Mouse (Mus musculus) urinary bladder, adult 18-20 months (tissue): ENCODE data around the gene Ubxn11.

ENCODE experiments used
- DNase-seq, 2 experiments: peaks; one replicate each; pipeline ENCODE4 v3.0.0; 2022; ENCODE audit warnings: low spot score in 2 of 2, mixed read lengths in 2 of 2

Gene Ubxn11

DNA sequence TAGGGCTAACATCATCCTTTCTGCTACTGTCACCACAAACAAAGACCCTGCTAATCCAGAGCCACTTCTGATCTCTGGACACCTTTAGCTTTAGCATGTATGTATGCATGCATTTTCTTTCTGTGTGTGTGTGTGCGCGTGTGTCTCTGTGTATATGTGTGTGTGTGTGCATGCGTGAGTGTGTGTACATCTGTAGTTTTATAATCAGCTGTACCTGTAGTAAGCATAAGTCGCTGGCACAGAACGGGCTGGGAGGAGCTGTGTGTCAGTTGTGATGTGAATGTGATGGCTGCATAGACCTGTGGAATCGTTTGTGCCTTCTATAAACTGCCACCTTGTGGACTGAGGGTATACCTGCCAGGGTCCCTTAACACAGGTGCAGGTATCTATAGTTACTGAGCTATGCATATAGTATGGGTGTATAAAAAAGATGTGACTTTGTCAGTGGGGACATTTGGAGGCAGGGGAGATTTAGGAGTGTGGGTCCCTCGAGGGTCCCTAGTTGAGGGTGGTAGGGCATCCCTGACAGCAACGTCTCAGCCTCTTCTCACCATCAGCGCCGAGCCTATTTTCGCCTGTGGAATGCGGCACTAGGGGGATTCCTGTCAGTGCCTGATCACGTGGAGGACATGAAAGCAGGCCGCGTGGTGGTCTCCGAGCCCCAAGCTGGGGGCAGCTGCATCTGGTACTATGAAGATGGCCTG lies 11.7 kb upstream of the Ubxn11 start:
- no peak for DNase-seq

DNA sequence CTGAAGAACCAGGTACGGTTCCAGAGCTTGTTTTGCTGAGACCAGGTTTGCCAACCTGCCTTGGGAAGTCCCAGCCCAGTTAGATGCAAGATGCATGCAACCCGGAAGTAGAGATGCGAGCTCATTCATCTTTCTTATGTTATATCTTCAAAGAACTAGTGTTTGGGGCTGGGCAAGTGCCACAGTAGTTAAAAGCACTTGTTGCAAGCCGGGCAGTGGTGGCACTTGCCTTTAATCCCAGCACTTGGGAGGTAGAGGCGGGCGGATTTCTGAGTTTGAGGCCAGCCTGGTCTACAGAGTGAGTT lies 11.2 kb upstream of the Ubxn11 start:
- no peak for DNase-seq

DNA sequence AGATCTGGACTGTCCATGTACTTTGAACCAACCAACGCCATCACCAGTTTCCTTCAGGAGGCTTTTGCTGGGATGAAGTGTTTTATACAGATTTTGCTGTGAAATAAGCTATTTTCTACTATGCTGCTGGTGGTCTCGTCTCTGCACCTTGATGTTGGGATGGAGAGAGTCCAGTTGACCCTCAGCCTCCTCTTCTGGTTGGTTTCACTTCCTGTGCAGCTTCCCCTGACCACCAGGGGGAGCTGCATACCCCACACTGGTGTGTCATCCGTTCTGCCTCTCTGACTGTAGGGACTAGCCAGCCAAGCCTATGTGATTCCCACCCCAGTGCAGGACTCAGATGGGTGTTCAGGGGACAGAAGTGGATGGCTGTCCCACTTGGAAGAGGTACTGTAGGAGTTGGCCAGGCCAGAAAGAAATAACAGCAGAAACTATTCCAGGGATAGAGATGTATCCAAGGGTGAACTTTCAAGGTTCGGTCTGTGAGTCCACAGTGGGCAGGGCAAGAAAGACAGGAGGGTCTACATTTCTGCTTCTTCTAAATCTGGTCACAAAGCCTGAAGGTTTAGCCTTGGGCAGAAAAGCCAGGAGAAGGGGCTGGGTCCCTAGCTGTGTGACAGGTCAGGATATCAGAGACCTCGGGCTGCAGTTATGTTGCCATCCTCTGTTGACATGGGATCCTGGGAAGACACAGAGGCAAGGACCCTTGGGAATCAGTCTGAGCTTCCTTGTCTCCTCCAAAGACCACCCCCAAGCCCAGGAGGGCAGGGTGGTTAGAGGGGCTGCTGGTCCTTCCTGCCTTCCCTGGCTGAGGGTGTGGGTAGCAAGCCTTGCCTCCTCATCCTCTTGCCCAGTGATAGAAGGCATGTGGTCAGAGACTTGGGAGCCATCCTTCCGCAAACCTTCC lies 9.7 kb upstream of the Ubxn11 start:
- DNase-seq: no peak

DNA sequence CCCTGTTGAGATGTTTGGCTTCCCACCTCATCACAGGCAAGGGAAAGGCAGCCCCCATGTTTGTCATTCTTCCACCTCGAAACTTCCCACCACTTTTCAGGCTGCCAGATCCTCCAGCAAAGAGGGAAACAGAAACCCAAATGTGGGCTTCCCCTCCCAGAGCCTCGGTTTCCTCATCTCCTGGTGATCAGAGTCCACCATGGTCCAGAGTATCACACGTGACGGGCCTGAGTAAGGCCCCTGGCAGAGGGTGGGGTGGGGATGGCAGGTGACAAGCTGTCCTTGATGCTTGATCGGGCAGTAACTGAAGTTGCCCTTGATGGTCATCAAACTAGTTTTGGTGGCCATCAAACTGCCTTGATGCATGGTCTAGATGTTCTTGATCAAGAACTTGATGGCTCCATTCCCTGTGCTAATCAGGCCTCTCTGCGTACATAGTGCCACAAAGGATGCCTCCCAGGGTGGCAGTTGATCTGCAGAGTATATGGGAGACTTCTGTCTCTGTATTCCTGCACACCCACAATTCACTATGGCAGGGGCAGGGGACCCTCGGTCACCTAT lies 8.3 kb upstream of the Ubxn11 start:
- no peak for DNase-seq

DNA sequence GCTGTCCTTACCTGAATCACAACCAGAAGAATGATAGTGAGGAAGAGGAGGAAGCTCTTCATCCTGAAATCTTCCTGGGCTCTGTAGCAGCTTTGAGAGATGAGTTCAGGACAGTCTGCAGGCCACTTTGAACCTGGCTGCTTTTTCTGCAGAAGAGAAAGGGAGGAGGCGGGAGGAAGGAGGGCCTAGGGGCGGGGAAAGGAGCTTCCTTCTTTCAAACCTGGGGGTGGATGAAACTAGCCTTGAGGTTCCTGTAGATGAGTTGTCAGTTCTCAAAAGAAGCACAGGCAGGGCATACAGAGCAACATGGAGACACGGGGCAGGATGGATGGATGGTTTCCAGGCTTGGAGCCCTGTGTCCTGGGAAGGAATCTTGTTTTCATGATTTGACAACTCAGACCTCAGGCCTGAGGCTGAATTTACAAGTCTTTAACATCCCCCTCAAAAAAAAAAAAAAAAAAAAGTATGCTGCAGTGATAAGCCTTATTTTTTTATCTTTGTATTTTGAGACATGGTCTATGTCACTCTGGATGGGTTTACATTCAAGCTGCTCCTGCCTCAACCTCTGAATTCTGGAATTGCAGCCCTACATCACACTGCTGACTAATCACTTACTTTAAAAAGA lies 7.3 kb upstream of the Ubxn11 start, which contains the start of gene Cd52:
Gene Cd52 (minus strand): TSS at position 160 of the 625 bp plus-strand sequence.
- DNase-seq: no peak

DNA sequence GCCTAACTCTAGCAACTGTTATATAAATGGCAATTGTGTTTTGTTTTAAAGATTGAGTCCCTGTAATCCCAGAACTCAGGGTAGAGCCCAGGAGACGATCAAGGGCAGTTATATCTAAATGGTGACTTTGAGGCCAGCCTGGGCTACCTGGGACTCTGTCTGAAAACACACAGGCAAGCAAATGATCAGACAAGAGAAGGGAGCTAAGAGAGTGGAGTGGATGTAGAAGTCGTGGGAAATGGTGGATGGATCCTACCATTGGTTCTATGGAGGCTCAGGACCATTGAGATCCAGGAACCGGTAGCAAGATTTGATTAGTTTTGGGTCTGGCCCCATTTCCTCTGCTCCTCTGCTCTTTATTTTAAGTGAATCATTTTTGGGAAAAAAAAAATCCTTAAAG lies 6.2 kb upstream of the Ubxn11 start:
- DNase-seq: no peak

DNA sequence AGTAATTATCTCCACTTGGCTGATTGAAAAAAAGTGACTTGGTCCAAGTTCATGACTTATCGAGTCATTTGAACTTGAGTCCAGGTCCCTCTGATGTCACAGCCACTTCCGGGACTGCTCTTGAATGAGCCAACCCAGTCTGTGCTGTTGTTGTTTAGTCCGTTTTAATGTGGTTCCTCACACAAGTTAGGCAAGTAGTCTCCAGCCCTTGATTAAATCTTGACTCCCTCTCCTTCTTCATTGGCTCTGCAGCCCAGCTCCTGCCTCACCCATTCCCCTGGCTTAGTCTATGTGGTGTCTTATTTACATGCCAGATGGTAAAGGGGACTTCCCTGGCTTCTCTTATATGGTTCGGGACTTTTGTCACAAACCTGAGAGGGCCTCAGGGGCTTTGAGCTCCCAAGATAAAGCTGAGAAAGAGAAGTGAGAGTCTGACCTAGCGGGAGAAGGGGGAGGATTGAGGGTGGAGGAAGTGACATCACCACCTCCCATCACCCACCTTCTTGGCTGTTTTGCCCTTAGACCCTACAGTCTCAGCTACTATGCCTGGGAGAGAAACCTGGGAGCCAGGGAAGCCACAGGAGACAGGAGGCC lies 5.3 kb upstream of the Ubxn11 start:
- no peak for DNase-seq

DNA sequence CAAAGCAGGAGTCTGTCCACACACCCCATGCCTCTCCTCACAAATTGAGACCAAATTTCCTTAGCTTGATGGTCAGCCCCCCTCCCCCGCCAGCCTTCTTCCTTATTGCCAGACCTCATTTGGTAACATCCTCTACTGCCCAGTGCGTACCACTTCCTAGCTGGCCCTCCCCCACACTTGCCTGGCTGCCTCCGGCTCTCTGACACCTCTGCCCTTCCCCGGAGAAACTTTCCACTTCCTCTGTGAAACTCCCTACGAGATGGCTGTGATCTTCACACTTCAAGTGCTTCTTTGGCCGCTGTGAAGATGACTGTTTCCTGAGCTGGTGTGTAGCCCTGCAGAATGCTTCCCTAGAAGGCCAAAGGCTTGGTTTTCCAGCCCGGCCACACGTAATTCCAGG lies 3.7 kb upstream of the Ubxn11 start:
- no peak for DNase-seq

DNA sequence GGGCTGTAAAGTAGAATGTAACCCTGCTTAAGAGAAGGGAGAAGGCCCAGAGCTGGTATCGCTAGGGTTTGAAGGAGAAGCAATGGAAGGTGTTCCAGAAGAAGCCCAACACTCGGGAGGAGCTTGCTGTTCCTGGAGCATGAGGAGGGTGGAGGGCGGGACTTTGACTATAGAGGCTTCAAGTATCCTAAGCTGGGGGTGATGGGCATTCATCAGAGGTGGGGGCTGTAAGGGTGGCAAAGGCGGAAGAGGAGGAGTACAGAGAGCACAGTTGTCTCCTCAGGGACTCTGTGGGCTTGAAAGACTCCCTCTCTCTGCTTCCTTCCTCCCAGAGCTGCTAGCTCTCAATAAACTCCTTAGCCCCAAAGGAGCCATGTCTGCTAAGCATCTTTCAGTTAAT lies 2.1 kb upstream of the Ubxn11 start:
- DNase-seq: no peak

DNA sequence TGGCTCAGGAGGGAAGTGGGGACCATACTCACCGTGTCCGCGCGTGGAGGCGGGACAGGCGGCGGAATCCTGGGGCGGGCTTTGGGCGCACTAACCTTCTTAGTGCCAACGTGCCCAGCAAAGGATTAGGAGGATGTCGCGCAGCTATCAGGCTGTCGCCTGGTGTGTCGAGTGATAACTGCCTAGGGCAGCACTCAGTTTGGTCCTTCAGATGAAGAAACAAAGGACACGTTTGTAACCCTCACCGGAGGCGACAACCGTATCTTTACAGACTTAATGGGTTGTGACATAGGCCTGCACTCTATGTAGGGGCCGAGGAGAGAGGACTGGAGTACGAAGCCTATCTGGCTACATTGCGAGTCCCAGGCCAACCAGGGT lies 361 bp downstream of the Ubxn11 start:
- DNase-seq: no peak

DNA sequence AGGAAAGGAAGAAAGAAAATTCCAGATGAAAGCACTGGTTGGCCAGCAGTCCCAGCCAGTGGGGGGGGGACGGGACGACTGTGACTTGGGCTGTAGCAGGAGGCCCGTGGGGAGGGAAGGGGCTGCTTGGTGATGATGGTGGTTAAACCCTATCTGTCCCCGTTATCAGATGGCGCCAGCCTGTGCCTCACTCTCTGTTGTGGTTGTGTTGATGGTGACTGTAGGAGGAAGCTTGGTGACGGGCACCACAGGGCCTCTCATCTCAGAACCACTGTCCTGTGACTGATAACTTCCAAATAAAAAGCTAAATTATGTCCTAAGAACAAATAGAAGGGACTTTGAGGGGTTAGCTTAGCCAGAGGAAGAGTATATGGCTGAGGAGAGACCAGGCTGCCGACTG lies 3.7 kb downstream of the Ubxn11 start:
- DNase-seq: no peak

DNA sequence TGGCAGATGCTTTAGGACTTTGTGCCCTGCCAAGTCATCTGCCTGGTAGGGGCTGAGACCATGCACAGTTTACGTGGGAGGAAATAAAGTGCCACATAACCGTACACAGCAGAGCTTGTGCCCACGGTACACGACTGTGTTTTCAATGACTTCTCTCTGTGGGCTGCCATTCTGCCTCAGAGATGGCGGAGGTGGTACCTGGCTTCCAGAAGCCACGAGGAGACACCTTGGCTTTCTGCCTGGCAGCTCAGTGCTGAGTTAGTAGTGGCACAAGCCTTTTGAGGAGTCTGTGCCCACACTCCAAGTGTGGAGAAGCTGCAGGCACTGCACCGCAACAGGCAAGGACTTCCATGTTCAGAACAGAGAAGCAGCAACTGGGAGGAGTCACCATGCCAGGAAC lies 5.4 kb downstream of the Ubxn11 start:
- DNase-seq: no peak

DNA sequence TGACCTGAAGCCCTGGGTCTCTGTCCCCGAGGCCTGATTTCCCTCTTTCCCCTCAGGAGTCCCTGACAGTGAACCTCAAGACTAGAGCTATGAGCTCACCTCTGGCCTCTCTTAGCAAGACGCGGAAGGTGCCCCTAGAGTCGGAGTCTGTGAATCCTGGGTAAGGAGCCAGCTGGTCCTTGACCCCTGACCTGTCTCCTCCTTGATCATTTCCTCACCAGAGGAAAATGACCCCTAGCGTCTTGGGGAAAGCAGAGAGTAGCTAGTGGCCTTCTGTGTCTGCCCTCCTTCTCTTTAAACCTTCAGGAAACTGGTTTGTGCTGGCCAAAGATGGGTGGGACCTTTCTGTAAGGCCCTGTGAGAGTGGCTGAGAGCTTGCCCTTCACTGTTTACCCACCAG lies 5.8 kb downstream of the Ubxn11 start:
- no peak for DNase-seq

DNA sequence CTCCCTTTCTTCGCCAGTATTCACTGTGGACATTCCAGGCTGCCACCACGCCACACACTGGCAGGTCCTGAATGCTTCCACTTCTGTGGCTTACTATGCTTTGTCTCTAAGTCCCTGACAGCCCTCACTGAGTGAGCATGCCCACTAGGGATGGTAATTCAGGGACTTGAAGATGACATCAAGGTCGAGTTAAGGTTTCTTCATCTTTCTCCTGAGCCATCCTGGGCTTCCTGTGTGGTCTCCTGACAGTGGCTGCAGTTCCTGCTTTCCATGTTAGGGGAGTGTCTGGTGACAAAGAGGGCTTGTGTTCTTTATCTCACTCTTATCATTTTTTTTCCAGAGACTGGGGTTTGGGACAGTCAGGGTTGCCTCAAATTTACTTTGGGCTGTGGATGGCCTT lies 8.3 kb downstream of the Ubxn11 start:
- DNase-seq: no peak

DNA sequence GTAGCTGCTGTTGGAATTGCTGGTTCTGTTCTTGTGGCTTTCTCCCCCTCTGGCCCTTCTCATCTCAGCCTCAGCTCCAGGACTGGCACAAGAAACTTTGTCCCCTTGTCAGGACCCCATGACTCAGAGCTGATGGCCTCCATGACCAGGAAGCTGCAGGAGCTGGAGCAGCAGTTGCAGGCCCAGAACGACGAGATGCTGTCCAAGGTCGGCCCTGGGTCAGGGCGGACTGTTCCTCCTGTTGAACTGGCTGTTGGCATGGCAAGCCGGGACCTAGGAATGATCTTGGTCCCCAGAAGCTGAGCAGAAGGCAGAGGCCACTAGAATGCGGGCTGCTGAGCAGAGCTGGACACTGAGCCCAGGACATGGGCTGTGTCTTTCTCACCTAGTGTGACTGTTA lies 10.0 kb downstream of the Ubxn11 start:
- no peak for DNase-seq

DNA sequence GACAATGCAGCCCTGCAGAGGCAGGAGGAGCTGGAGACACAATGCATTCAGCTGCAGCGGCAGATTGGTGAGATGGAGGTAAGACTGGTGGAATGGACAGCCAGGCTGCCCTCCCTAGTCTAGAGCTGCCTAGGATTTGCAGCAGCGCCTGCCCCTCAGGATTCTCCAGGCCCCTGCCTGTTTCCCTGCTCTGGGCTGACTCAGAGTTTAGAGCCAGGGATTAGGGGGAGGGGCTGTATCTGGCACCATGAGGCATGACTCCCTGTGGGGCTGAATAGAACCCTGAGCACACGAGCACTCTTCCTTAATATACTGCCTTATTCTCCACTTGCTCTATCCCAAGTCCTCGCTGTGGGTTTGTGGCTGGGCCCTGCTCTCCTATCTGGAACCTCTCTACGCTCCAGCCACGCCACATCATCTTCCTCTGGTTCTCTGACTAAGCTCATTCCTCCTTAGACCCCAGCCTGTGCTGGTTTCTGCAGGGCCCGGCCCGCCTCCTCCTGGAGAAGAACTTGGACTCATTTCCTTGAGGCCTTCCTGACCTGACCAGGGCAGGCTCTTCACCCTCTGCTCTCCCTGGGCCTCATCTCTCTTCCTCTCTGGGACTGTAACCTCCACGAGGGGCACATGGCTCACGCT lies 11.1 kb downstream of the Ubxn11 start:
- DNase-seq: no peak

DNA sequence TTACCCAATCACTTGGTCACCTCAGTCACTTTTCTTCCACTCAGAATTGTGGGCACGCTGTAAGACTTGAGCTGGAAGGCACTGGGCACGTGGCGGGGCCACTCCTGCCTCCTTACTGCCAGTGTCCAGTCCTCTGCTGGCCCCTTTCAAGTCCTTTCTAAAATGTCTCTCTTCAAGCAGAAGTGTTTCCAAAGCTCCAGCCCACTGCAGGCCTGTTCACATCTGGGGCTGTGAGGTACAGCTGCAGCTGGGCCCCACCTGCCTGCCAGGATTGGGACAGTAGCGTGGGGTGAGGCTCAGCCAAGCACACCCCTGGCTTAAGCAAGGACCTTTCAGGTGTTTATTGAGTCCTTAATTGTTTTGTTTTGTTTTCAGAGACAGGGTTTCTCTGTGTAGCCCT lies 11.7 kb downstream of the Ubxn11 start:
- DNase-seq: no peak

DNA sequence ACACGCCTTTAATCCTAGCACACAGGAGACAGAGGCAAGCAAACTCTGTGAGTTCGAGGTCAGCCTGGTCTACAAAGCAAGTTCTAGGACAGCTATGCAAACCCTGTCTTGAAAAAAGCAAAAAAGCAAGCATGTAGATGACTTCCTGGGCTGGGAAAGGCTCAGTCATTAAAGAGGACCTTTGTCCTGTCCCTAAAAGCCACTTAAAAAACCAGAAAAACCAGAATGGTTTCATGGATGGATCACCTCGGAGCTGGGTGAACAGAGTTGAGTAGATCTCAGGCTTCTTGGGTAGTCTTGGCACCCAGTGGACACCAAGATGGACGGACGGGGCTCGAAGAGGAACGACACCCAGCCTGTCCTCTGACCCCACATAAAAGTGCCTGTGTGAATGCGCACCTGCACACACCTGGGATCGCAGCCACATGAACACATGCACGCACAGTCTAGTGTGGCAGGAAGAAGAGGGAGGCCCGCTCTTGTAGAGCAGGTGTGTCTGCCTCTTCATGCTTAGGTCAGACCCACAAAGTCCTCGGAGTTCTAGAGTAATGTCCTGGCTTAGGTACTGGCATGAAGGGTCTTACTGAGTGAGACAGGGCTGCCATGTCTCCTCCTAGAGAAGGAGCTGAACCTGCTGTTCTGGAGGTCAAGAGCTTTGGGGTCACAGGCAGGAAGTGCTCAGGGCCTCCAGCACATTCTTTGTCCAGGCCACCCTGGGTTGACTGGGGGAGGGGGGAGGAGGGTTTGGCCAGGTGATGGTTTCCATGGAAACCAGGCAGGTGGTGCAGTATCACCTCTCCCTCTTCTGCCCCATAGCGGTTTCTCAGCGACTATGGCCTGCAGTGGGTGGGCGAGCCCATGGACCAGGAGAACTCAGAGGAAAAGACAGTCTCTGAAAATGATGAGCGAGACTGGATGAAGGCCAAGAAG lies 13.1 kb downstream of the Ubxn11 start:
- DNase-seq: no peak

DNA sequence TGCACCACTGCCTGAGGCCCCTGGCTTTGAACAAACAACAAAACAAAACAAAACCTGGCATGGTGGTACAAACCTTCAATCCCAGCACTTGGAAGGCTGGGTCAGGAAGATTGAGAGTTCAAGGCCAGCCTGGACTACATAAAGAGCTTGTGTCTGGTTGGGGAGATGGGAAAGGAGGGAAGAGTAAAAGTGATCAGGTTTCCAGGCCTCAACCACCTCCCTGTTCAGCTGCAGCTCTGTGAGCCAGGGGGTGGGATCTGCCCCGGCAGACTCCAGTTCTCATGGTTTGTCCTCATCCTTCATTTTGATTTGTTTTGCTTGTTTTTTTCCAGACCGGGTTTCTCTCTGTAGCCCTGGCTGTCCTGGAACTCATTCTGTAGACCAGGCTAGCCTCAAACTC lies 14.1 kb downstream of the Ubxn11 start:
- no peak for DNase-seq

DNA sequence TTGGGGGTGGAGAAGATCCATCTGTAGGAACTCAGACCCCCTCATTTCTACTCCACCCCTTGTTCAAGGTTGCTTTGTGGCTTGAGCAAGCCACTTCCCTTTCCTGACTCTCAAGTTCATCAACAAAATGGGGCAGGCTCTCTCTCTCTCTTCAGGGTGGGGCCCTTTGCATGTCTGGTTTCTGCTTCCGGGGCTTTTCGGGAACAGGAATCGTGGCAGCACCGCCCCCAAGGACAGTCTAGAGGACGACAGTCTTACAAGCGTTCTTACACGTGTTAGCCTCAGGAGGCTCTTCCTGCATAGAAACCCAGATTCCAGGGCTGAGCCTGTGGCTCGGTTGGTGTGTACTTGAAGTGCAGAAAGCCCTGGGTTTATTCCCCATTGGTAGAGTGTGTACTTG lies 14.6 kb downstream of the Ubxn11 start:
- DNase-seq: no peak
